Mouse (Mus musculus) embryonic fibroblast, embryonic 13.5 days (primary cell): ENCODE measurements around the gene Hspa12a.

ENCODE experiments used
- CTCF ChIP-seq: IDR thresholded peaks from 2 replicates; pipeline ENCODE4 v1.5.1; 2011; ENCODE audit warnings: mild to moderate bottlenecking, control low read depth, low read length, moderate library complexity, borderline replicate concordance; ENCODE audit not compliant: insufficient read depth
- POLR2A ChIP-seq: IDR thresholded peaks from 2 replicates; pipeline ENCODE4 v1.6.1; 2011; ENCODE audit warnings: low read depth, mild to moderate bottlenecking, control low read depth, low read length, moderate library complexity

GRCm38 (mm10) chr19:58747498-58748000 lies 195.9 kb downstream of the Hspa12a start:
- TF ChIP-seq CTCF (no peak), POLR2A (no peak)
